Mouse (Mus musculus) liver, embryonic 11.5 days (tissue): ENCODE measurements around the gene Slc9a9. TPM values are rescaled to one million over a fixed set of nuclear protein-coding genes. Genes with fewer than 3 reads are reported as not detected.

Experiments
- ATAC-seq: fragments of 200-750 bp; cut with Nextera tagmentation; replicated peaks from 2 replicates; pipeline ENCODE4 v1.8.0; 2017; ENCODE audit warnings: moderate number of reproducible peaks, mild to moderate bottlenecking, moderate TSS enrichment, moderate library complexity; ENCODE audit not compliant: low FRiP score
- DNase-seq: peaks from one replicate; pipeline ENCODE4 v3.0.0-alpha.2; 2017; ENCODE audit warnings: low spot score
- H3K27ac ChIP-seq: fragments of 300-500 bp; sonication (generic); 2 replicates; pipeline ENCODE4 v1.5.1; 2014; ENCODE audit warnings: mild to moderate bottlenecking, low read depth, low read length, control low read depth
- H3K27me3 ChIP-seq: fragments of 300-500 bp; sonication (generic); replicated peaks from 2 replicates; pipeline ENCODE4 v1.6.1; 2014; ENCODE audit warnings: low read length, mixed read lengths; ENCODE audit not compliant: control insufficient read depth, insufficient read depth
- H3K36me3 ChIP-seq: fragments of 300-500 bp; sonication (generic); 2 replicates; pipeline ENCODE4 v1.6.1; 2014; ENCODE audit warnings: mild to moderate bottlenecking, low read length, moderate library complexity, mixed read lengths; ENCODE audit not compliant: control insufficient read depth, insufficient read depth
- H3K4me1 ChIP-seq: fragments of 300-500 bp; sonication (generic); replicated peaks from 2 replicates; pipeline ENCODE4 v1.6.1; 2014; ENCODE audit warnings: low read length, mixed read lengths; ENCODE audit not compliant: control insufficient read depth, insufficient read depth
- H3K4me2 ChIP-seq: fragments of 300-500 bp; sonication (generic); 2 replicates; pipeline ENCODE4 v1.6.1; 2014; ENCODE audit warnings: mild to moderate bottlenecking, control low read depth, moderate library complexity
- H3K4me3 ChIP-seq: fragments of 300-500 bp; sonication (generic); 2 replicates; pipeline ENCODE4 v1.5.1; 2014; ENCODE audit warnings: low read depth, low read length, control low read depth
- H3K9ac ChIP-seq: fragments of 300-500 bp; sonication (generic); 2 replicates; pipeline ENCODE4 v1.6.1; 2014; ENCODE audit warnings: low read depth, low read length, control low read depth
- H3K9me3 ChIP-seq: fragments of 300-500 bp; sonication (generic); 2 replicates; pipeline ENCODE4 v1.6.1; 2016; ENCODE audit warnings: low read length, inconsistent platforms, mixed read lengths; ENCODE audit not compliant: control insufficient read depth
- WGBS: fragments of 180-500 bp; shearing (Covaris S2); extraction: QIAGEN DNeasy Blood & Tissue Kit; methylation state at CpG from one replicate; pipeline ENCODE4 v1.1.7; 2014; 5-methylcytosine and 5-hydroxymethylcytosine counted together
- polyA plus RNA-seq: library from polyadenylated mRNA; unstranded; fragments of >200 nt; fragmentation: Nextera tagmentation; extraction: Ambion mirVana; gene quantifications from 2 replicates; pipeline ENCODE4 v1.2.1, GENCODE M21; 2014

The Slc9a9 gene
- polyA plus RNA-seq, 1 experiment from 2014 or later: 1.9 TPM

GRCm38 (mm10) chr9:94750935-94751637 is 81.4 kb downstream of the Slc9a9 start:
- Histone ChIP-seq H3K36me3 (no peaks in the 10 kb centered on the region), H3K27me3 (no peaks in the 10 kb centered on the region), H3K9ac (no peak overlapping the region), H3K27ac (no peak overlapping the region), H3K9me3 (no peaks in the 10 kb centered on the region), H3K4me1 (no peaks in the 10 kb centered on the region), H3K4me2 (no peak overlapping the region), H3K4me3 (no peak overlapping the region)
- 78% methylated on average over 19 of the region's 19 CpGs for WGBS
- no peak for DNase-seq
- ATAC-seq: no peak

- Histone ChIP-seq H3K27me3 (no peaks in the 10 kb centered on the region), H3K9ac (no peak overlapping the region), H3K4me1 (no peaks in the 10 kb centered on the region), H3K36me3 (no peaks in the 10 kb centered on the region), H3K27ac (no peak overlapping the region), H3K9me3 (no peaks in the 10 kb centered on the region), H3K4me2 (no peak overlapping the region), H3K4me3 (no peak overlapping the region)
- WGBS: 64% methylated on average over 10 of the region's 10 CpGs
- ATAC-seq: no peak
- DNase-seq: no peak
Observed at GRCm38 (mm10) chr9:94751638-94752021, 81.9 kb downstream of the Slc9a9 start.

- H3K9ac ChIP-seq: no peak overlapping the region
- ATAC-seq (no peak), DNase-seq (no peak)
- H3K4me3 ChIP-seq: no peak overlapping the region
- no peaks in the 10 kb centered on the region for H3K4me1 ChIP-seq
- H3K27me3 ChIP-seq: no peaks in the 10 kb centered on the region
- no peak overlapping the region for H3K4me2 ChIP-seq
- WGBS: 76% methylated on average over 3 of the region's 3 CpGs
- no peaks in the 10 kb centered on the region for H3K9me3 ChIP-seq
- no peaks in the 10 kb centered on the region for H3K36me3 ChIP-seq
- H3K27ac ChIP-seq: no peak overlapping the region
Observed at GRCm38 (mm10) chr9:94752121-94752520, 82.4 kb downstream of the Slc9a9 start.

- Histone ChIP-seq H3K4me1 (no peaks in the 10 kb centered on the region), H3K9ac (no peak overlapping the region), H3K27me3 (no peaks in the 10 kb centered on the region), H3K27ac (no peak overlapping the region), H3K4me2 (no peak overlapping the region), H3K36me3 (no peaks in the 10 kb centered on the region), H3K9me3 (no peaks in the 10 kb centered on the region), H3K4me3 (no peak overlapping the region)
- DNase-seq (no peak), ATAC-seq (no peak)
- WGBS: 72% methylated on average over 5 of the region's 5 CpGs
Observed at GRCm38 (mm10) chr9:94759904-94760303, 90.2 kb downstream of the Slc9a9 start.

- Histone ChIP-seq H3K4me2 (no peak overlapping the region), H3K4me1 (no peaks in the 10 kb centered on the region), H3K36me3 (no peaks in the 10 kb centered on the region), H3K9ac (no peak overlapping the region), H3K27ac (no peak overlapping the region), H3K9me3 (no peaks in the 10 kb centered on the region), H3K4me3 (no peak overlapping the region), H3K27me3 (no peaks in the 10 kb centered on the region)
- DNase-seq: no peak
- ATAC-seq: no peak
- 76% methylated on average over 6 of the region's 6 CpGs for WGBS
Observed at GRCm38 (mm10) chr9:94768114-94768513, 98.4 kb downstream of the Slc9a9 start.

- 69% methylated on average over 4 of the region's 4 CpGs for WGBS
- H3K9ac ChIP-seq: no peak overlapping the region
- no peaks in the 10 kb centered on the region for H3K27me3 ChIP-seq
- H3K4me1 ChIP-seq: no peaks in the 10 kb centered on the region
- DNase-seq (no peak), ATAC-seq (no peak)
- no peak overlapping the region for H3K27ac ChIP-seq
- H3K4me2 ChIP-seq: no peak overlapping the region
- no peak overlapping the region for H3K4me3 ChIP-seq
- H3K36me3 ChIP-seq: no peaks in the 10 kb centered on the region
- H3K9me3 ChIP-seq: no peaks in the 10 kb centered on the region
Observed at GRCm38 (mm10) chr9:94768524-94768923, 98.8 kb downstream of the Slc9a9 start.

- DNase-seq (no peak), ATAC-seq (no peak)
- no peaks in the 10 kb centered on the region for H3K36me3 ChIP-seq
- no peaks in the 10 kb centered on the region for H3K9me3 ChIP-seq
- H3K4me2 ChIP-seq: no peak overlapping the region
- no peaks in the 10 kb centered on the region for H3K4me1 ChIP-seq
- H3K27ac ChIP-seq: no peak overlapping the region
- WGBS: 69% methylated on average over 4 of the region's 4 CpGs
- no peak overlapping the region for H3K4me3 ChIP-seq
- H3K9ac ChIP-seq: no peak overlapping the region
- H3K27me3 ChIP-seq: no peaks in the 10 kb centered on the region
Observed at GRCm38 (mm10) chr9:94773357-94773756, 103.6 kb downstream of the Slc9a9 start.

- no peaks in the 10 kb centered on the region for H3K9me3 ChIP-seq
- H3K27ac ChIP-seq: no peak overlapping the region
- WGBS: 68% methylated on average over 3 of the region's 3 CpGs
- H3K27me3 ChIP-seq: no peaks in the 10 kb centered on the region
- ATAC-seq (no peak), DNase-seq (no peak)
- no peaks in the 10 kb centered on the region for H3K36me3 ChIP-seq
- no peaks in the 10 kb centered on the region for H3K4me1 ChIP-seq
- no peak overlapping the region for H3K4me2 ChIP-seq
- no peak overlapping the region for H3K9ac ChIP-seq
- no peak overlapping the region for H3K4me3 ChIP-seq
Observed at GRCm38 (mm10) chr9:94788261-94788660, 118.6 kb downstream of the Slc9a9 start.

GRCm38 (mm10) chr9:94790966-94791365 is 121.3 kb downstream of the Slc9a9 start:
- Histone ChIP-seq H3K27me3 (no peaks in the 10 kb centered on the region), H3K4me1 (no peaks in the 10 kb centered on the region), H3K9me3 (no peaks in the 10 kb centered on the region), H3K27ac (no peak overlapping the region), H3K4me2 (no peak overlapping the region), H3K9ac (no peak overlapping the region), H3K36me3 (no peaks in the 10 kb centered on the region), H3K4me3 (no peak overlapping the region)
- no peak for DNase-seq
- WGBS: 83% methylated on average over 2 of the region's 2 CpGs
- ATAC-seq: no peak
